Mouse (Mus musculus): Measurements from ENCODE around the gene Serpina16. TPM values are rescaled to one million over a fixed set of nuclear protein-coding genes. Genes with fewer than 3 reads are reported as not detected.

Gene Serpina16
- total RNA-seq, 2 experiments from 2014 or later: not detected

- DNase-seq (ENCODE audit: low spot score in 2 of 2): no peak
Measured at GRCm38 (mm10) chr12:103657991-103658390, 17.9 kb downstream of the Serpina16 start.

DNA sequence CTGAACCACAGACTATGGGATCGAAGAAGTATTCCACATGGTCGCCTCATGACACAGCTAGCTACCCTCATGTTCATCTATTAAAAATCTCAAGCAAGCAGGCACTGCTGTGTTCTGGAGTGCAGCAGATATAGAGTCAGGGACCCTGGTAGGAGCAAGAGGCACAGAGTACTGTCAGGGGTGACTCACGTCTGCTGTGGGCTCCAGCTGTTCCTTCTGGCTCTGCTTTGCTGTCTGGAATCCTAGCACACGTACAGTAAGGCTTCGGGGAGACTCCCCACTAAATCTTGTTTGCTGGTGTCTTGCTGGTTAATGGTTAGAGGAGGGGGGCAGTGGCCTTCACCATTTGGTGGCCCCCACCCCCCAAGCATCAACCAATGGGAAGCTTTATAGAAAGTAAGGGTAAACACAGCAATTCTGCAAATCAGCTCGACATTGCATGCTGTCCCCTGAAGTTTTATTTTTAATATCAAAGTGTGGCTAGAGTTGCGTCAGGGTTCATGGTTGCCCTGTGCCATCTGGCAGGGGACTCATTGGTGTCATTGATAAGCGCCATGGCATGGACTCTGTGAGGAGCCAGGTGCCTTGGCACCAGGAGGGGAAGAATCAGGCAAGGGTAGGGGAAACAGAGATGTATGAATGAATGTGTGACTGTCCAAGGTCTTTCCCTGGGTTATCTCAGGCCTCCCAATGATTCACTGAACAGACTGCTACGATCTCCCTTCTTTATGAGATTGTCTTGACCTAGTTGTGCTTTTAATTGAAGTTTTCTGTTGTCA lies 18.9 kb downstream of the Serpina16 start, which contains the start of gene Serpina6:
TSS of gene Serpina6 (minus strand) at position 365 of the 779 bp plus-strand sequence.
- no peak for DNase-seq (ENCODE audit: low spot score in 2 of 2)

DNA sequence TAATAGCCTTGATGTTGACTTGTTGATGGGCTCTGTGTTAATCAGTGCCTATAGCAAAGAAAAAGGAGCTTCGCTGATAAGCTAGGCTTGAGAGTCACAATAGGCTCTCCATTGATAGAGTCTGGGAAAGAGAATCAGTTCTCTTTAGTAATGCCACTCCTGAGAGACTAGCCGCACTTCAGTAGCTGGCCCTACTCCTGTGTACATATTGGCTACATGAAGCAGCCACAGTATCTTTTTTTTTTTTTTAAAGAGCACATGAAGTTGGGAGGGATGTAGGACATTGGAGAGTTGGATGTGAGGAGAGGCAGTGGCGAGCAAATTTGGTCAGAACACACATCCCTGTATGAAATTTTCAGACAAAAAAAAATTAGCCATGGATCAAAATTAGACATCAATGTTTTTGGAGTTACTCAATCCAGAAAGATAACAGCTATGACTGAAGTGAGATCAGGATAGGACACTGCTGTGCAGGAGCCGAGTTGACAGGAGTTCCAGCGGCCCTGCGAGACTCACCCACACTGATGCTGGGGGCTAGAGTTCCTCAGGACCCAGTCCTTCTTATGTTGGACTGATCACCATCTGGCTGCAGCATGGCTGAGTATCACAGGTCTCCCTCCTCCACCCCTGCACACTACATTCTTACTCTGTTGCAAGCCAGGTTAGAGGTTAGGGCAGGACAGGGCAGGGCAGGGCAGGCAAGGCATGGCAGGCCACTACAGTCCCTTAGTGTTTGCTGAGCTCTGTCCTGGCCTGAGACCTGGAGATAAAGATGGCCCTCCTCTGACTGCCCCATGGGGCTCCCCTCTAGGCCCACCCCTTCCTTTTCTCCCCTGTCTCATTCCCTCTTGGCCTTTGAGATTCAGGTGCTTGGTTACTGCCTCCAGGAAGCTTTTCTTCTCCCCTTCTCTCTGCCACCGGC lies 20.6 kb downstream of the Serpina16 start:
- no peak for DNase-seq (ENCODE audit: low spot score in 2 of 2)

DNA sequence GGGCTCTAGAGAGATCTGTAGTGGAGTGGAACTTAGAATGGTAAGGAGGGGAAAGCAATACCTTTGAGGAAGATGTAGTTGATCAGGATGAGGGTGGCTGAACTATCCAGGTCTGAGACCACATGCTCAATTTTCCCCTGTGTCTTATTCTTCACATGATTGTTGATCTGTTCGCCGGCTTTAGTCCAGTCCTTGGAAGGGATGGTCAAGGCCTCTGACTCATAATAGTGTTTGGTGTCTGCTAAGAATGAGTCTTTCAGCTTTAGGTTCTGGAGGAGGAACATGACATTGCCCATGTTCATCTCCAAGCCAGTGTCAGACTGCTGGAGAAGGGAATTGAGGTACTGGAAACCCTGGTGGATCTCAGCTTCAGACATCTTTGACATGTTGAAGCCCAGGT lies 22.1 kb downstream of the Serpina16 start:
- no peak for DNase-seq (ENCODE audit: low spot score in 2 of 2)

- DNase-seq (ENCODE audit: low spot score in 2 of 2): no peak
Measured at GRCm38 (mm10) chr12:103646314-103646713, 29.6 kb downstream of the Serpina16 start.

GRCm38 (mm10) chr12:103644601-103645000 lies 31.3 kb downstream of the Serpina16 start:
- no peak for DNase-seq (ENCODE audit: low spot score in 2 of 2)

GRCm38 (mm10) chr12:103643818-103644217 lies 32.1 kb downstream of the Serpina16 start:
- no peak for DNase-seq (ENCODE audit: low spot score in 2 of 2)

DNA sequence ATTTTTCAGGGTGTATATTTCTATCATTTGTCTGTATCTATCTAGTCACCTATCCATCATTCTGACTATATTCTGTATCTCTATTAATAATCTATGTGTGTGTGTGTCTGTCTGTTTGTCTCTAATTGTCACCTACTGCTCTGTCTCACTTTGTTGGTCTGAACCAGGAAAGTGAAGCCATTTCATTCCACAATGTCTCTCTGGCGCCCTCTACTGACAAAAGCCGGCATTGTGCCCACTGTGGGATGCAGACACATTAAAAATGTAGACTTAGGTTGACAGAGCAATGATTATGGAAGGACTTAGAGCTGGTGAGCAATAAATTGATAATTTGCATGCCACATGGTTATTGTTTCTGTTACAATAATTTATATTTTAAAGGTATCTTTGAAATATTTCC lies 32.6 kb downstream of the Serpina16 start:
- DNase-seq (ENCODE audit: low spot score in 2 of 2): peak; percentile 47 to 74

DNA sequence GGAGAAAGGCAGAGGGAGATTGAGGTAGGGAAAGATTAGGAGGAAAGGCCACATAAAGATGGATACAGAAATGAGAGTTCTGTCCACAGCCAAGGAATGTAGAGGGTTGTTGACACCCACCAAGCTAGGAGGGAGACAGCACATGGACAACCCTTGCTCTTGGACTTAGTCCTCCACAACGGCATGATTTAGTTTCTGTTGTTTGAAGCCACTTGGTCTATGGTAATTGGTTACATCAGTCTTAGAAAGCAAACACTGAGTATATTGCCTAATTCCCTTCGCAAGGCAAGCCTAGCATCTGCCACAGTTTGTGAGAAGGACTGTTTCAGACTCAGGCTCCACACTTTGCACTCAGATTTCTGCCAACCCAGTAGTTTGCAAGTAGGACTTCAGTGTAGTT lies 40.1 kb downstream of the Serpina16 start:
- no peak for DNase-seq (ENCODE audit: low spot score in 2 of 2)

DNA sequence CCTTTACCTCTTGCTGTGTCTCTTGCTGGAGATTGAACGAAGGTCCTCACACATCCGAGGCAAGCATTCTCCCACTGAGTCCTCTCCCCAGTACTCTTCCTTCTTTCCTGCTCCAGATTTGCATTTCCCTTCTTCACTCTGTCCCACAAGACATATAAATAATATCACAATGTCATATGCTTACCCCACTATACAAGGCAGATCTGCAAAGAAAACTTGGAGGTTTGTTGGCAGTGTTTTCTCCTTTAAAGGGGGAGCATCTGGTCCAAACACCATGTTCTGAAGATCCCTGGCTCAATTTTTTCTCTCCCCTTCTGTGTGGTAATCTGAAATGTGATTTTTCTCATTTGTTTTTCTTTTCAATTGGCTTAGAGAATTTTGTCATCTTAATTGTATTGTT lies 41.5 kb downstream of the Serpina16 start:
- no peak for DNase-seq (ENCODE audit: low spot score in 2 of 2)

DNA sequence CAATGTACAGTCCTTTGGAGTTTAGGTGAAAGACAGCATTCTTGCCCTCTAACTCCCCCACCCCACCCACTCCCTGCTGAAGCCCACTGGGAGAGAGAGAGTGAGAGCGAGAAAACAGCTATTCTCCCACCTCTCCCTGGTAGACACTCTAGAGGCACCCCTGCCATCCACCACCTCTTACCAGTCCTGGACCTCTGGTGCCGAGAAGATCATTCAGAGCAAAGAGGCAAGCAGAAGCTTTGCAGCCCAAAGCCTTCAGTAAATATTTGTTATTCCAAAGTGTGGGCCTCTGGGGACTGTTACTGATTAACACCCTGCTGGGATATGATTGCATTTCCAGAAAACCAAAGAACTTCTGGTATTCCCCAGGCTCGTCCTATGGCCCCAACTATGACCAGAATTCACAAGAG lies 44.7 kb downstream of the Serpina16 start, which contains the start of gene Serpina10:
TSS of gene Serpina10 (minus strand) at position 242 of the 410 bp plus-strand sequence.
- no peak for DNase-seq (ENCODE audit: low spot score in 2 of 2)

Other genes with a start within 250 kb of the Serpina16 start
- 100 to 1,000 TPM; 146 to 155 TPM for gene Ifi27, start 241.9 kb downstream of the Serpina16 start, total RNA-seq (2021)
- gene Ifi27l2a, start 232.5 kb downstream of the Serpina16 start, total RNA-seq (2021): 10 to 100 TPM; 17.5 to 27.8 TPM
- not detected for gene Ifi27l2b, start 218.9 kb downstream of the Serpina16 start, total RNA-seq (2021)
- gene Ppp4r4, start 143.9 kb downstream of the Serpina16 start, total RNA-seq (2021): under 1 TPM; 0.70 to 0.88 TPM
- under 1 TPM in 1 of 2 experiments, not detected in 1; 0.54 TPM for gene Serpina10, start 44.7 kb downstream of the Serpina16 start, total RNA-seq (2021)
- gene Serpina6, start 18.9 kb downstream of the Serpina16 start, total RNA-seq (2021): not detected
- not detected for gene Serpina1f, start 19.4 kb upstream of the Serpina16 start, total RNA-seq (2021)
- 10 to 100 TPM in 1 of 2 experiments, 1 to 10 TPM in 1; 1.1 to 11.4 TPM for gene Serpina1d, start 97.5 kb upstream of the Serpina16 start, total RNA-seq (2021)
- gene Serpina1b, start 154.2 kb upstream of the Serpina16 start, total RNA-seq (2021): 10 to 100 TPM in 1 of 2 experiments, 1 to 10 TPM in 1; 2.0 to 25.0 TPM
- gene Serpina1a, start 187.4 kb upstream of the Serpina16 start, total RNA-seq (2021): 1 to 10 TPM in 1 of 2 experiments, under 1 TPM in 1; 0.93 to 9.3 TPM
- gene Serpina1c, start 228.7 kb upstream of the Serpina16 start, total RNA-seq (2021): 1 to 10 TPM; 1.1 to 7.3 TPM

Data from gastrocnemius, postnatal 4 days (tissue).